Mouse (Mus musculus) heart, adult 2 months (tissue): Measurements from ENCODE around the gene P4ha1. TPM values are rescaled to one million over a fixed set of nuclear protein-coding genes. Genes with fewer than 3 reads are reported as not detected.

Experiments
- DNase-seq, 2 experiments: peaks; one replicate each; pipeline ENCODE4 v3.0.0; 2021
- H3K27ac ChIP-seq: fragments of 200-600 bp; 2 replicates; pipeline ENCODE4 v1.8.1; 2022
- H3K27me3 ChIP-seq: fragments of 200-500 bp; 2 replicates; pipeline ENCODE4 v1.6.1; 2012; ENCODE audit warnings: mild to moderate bottlenecking, low read length, inconsistent platforms, mixed read lengths; ENCODE audit not compliant: control insufficient read depth, insufficient read depth
- H3K36me3 ChIP-seq: fragments of 200-500 bp; 2 replicates; pipeline ENCODE4 v1.6.1; 2012; ENCODE audit warnings: low read length, inconsistent platforms; ENCODE audit not compliant: control insufficient read depth, insufficient read depth
- H3K4me1 ChIP-seq: fragments of 200-500 bp; 2 replicates; pipeline ENCODE4 v1.6.1; 2011; ENCODE audit warnings: low read length; ENCODE audit not compliant: control insufficient read depth, insufficient read depth
- H3K4me3 ChIP-seq: fragments of 200-600 bp; 2 replicates; pipeline ENCODE4 v1.8.1; 2022
- H3K79me2 ChIP-seq: fragments of 200-500 bp; replicated peaks from 2 replicates; pipeline ENCODE4 v1.6.1; 2012; ENCODE audit warnings: mild to moderate bottlenecking, inconsistent platforms, low read length, moderate library complexity, mixed read lengths; ENCODE audit not compliant: control insufficient read depth, insufficient read depth
- H3K9ac ChIP-seq: fragments of 200-500 bp; 2 replicates; pipeline ENCODE4 v1.6.1; 2012; ENCODE audit warnings: low read depth, mild to moderate bottlenecking, control low read depth, inconsistent platforms, low read length, mixed read lengths
- CTCF ChIP-seq: fragments of 200-600 bp; IDR thresholded peaks from 2 replicates; pipeline ENCODE4 v1.8.1; 2022; ENCODE audit warnings: antibody characterized with exemption, mild to moderate bottlenecking, moderate library complexity
- EP300 ChIP-seq: fragments of 200-500 bp; IDR thresholded peaks from 2 replicates; pipeline ENCODE4 v1.6.1; 2011; ENCODE audit warnings: low read depth, low read length, control low read depth; ENCODE audit not compliant: insufficient read depth
- POLR2A ChIP-seq: fragments of 200-500 bp; IDR thresholded peaks from 2 replicates; pipeline ENCODE4 v1.6.1; 2011; ENCODE audit warnings: mild to moderate bottlenecking, low read depth, low read length, control low read depth; ENCODE audit not compliant: insufficient read depth
- WGBS: fragments of 180-500 bp; shearing (Covaris S2); methylation state at CpG from one replicate; pipeline ENCODE4 v1.1.7; 2018; 5-methylcytosine and 5-hydroxymethylcytosine counted together
- intact Hi-C: fragments of 180-260 bp; cut with DNase I; formaldehyde crosslinking; loops from one replicate; pipeline ENCODE4 v1.15.1; 2025
- polyA plus RNA-seq: library from polyadenylated mRNA; depleted of rRNA; stranded (reverse); fragments of >200 nt; gene quantifications from 2 replicates; pipeline ENCODE4 v1.2.3, GENCODE M21; 2012
- total RNA-seq, 2 experiments: library from RNA; stranded (reverse); gene quantifications; 2 replicates each; pipeline ENCODE4 v1.2.3; 2021

The P4ha1 gene
- total and polyA plus RNA-seq, 3 experiments, result 14.8 to 48.0 (median 42.4) TPM

DNA sequence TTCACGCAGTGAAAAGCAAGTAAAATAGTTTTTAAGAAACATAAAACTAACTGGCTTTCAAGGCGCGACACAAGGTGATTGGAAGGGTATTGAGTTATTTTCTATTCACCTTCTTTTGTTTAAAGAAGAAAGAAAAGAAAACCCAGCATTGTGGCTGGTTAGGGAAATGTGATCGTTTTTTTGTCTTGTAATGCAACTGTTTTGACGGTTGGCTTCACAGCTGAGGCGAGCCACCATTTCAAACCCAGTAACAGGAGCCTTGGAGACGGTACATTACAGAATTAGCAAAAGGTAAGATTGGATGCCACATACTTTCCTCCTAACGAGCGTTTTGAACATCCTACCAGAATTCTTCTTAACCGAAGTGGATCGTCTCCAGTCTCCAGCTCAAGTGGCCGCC, 31.0 kb downstream of the P4ha1 start:
- no peak for DNase-seq
- Histone ChIP-seq H3K27me3 (no peaks in the 10 kb centered on the region), H3K27ac (no peak overlapping the region), H3K79me2 (no peaks in the 10 kb centered on the region), H3K9ac (no peak overlapping the region), H3K4me3 (no peak overlapping the region), H3K36me3 (peaks cover 5% of the 10 kb centered on the region), H3K4me1 (no peaks in the 10 kb centered on the region)
- no peak for TF ChIP-seq EP300
- TF ChIP-seq CTCF, result no peak
- TF ChIP-seq POLR2A, result no peak
- 90% methylated on average over 12 of the region's 12 CpGs for WGBS
- intact Hi-C loops, result no loop called here

- no peaks in the 10 kb centered on the region for H3K4me1 ChIP-seq
- WGBS, result 92% methylated on average over 8 of the region's 8 CpGs
- no peak for DNase-seq
- H3K4me3 ChIP-seq, result no peak overlapping the region
- TF ChIP-seq POLR2A (no peak), EP300 (no peak), CTCF (no peak)
- intact Hi-C loops, result loop anchor here (5.0 kb wide), 1 partner anchor 188 kb away; no protein-coding TSS in a partner anchor
- no peaks in the 10 kb centered on the region for H3K79me2 ChIP-seq
- H3K27ac ChIP-seq, result no peak overlapping the region
- no peak overlapping the region for H3K9ac ChIP-seq
- H3K36me3 ChIP-seq, result peaks cover 5% of the 10 kb centered on the region
- H3K27me3 ChIP-seq, result no peaks in the 10 kb centered on the region
Measured at GRCm38 (mm10) chr10:59355020-59355419, 31.9 kb downstream of the P4ha1 start.

DNA sequence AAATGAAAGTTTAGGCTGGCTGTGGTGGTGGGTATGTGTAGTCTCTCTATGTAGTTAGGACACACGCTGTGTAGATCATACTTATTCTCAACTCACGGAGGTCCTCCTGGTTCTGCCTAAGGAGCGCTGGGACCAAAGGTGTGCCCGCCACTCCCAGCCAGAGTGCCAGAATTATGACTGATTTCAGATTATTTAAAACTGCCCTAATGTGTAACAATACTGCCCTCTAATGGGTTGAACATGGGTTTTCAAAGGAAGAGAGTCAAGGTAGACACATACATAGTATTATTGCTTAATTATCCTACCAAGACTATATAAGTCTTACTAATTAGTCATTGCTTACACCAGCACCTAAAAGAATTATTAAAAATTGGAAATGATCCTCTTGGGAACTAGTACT, 35.6 kb downstream of the P4ha1 start:
- no peak for DNase-seq
- Histone ChIP-seq H3K9ac (no peak overlapping the region), H3K27me3 (no peaks in the 10 kb centered on the region), H3K36me3 (peaks cover 2% of the 10 kb centered on the region; the same call in 1 of the 2 replicates), H3K4me1 (no peaks in the 10 kb centered on the region), H3K27ac (no peak overlapping the region), H3K79me2 (no peaks in the 10 kb centered on the region), H3K4me3 (no peak overlapping the region)
- intact Hi-C loops, result loop anchor here (2.0 to 5.0 kb wide), 3 partner anchors 48 to 191 kb away; no protein-coding TSS in a partner anchor
- 83% methylated on average over 4 of the region's 4 CpGs for WGBS
- TF ChIP-seq POLR2A (no peak), EP300 (no peak), CTCF (peak; percentile 72)

DNA sequence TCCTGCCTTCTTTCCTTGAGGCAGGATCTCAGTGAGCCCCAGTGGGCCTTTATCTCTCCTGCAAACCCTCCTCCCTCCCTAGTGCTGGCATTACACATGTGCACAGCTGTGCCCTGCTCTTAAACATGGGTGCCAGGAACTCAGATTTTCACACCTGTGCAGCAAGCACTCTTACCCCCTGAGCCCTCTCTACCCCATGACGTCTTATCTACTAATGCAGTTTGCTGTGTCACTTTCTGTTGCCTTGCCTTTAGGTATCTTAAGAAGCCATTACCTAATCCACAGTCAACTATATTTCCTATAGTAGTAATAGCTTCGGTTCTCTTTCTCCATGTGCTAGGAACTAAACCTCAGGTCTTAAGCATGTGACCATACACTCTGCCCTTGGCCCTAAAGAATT, 40.1 kb downstream of the P4ha1 start:
- DNase-seq, result no peak
- 88% methylated on average over 2 of the region's 2 CpGs for WGBS
- no peak overlapping the region for H3K27ac ChIP-seq

GRCm38 (mm10) chr10:59364551-59364950, 41.5 kb downstream of the P4ha1 start:
- Histone ChIP-seq H3K9ac (no peak overlapping the region), H3K36me3 (no peaks in the 10 kb centered on the region), H3K4me1 (no peaks in the 10 kb centered on the region), H3K79me2 (no peaks in the 10 kb centered on the region), H3K27ac (no peak overlapping the region), H3K4me3 (no peak overlapping the region), H3K27me3 (no peaks in the 10 kb centered on the region)
- no peak for TF ChIP-seq POLR2A
- no peak for TF ChIP-seq EP300
- TF ChIP-seq CTCF, result no peak
- WGBS, result 98% methylated on average over 3 of the region's 3 CpGs
- DNase-seq, result no peak
- intact Hi-C loops, result no loop called here

More for the DNA sequence above, 40.1 kb downstream of the P4ha1 start:
- no peaks in the 10 kb centered on the region for H3K36me3 ChIP-seq
- intact Hi-C loops, result no loop called here
- no peaks in the 10 kb centered on the region for H3K4me1 ChIP-seq
- no peaks in the 10 kb centered on the region for H3K79me2 ChIP-seq
- H3K9ac ChIP-seq, result no peak overlapping the region
- TF ChIP-seq EP300 (no peak), CTCF (no peak), POLR2A (no peak)
- H3K4me3 ChIP-seq, result no peak overlapping the region
- H3K27me3 ChIP-seq, result no peaks in the 10 kb centered on the region

GRCm38 (mm10) chr10:59365804-59366589, 42.9 kb downstream of the P4ha1 start:
- no peaks in the 10 kb centered on the region for H3K79me2 ChIP-seq
- DNase-seq, result no peak
- TF ChIP-seq EP300 (no peak), CTCF (no peak), POLR2A (no peak)
- H3K36me3 ChIP-seq, result no peaks in the 10 kb centered on the region
- no peak overlapping the region for H3K27ac ChIP-seq
- 86% methylated on average over 5 of the region's 5 CpGs for WGBS
- H3K27me3 ChIP-seq, result no peaks in the 10 kb centered on the region
- H3K9ac ChIP-seq, result no peak overlapping the region
- H3K4me3 ChIP-seq, result no peak overlapping the region
- intact Hi-C loops, result no loop called here
- H3K4me1 ChIP-seq, result no peaks in the 10 kb centered on the region
